Mouse (Mus musculus) E14TG2a.4 (cell line): ENCODE results near the gene Fam171a1.

Experiments
- H3K27me3 ChIP-seq: 2 replicates; pipeline ENCODE4 v1.6.1; 2014; ENCODE audit warnings: low read length, control low read depth; ENCODE audit not compliant: insufficient read depth
- H3K36me3 ChIP-seq: 2 replicates; pipeline ENCODE4 v1.6.1; 2014; ENCODE audit warnings: low read length, control low read depth; ENCODE audit not compliant: insufficient read depth
- H3K4me1 ChIP-seq: replicated peaks from 2 replicates; pipeline ENCODE4 v1.6.1; 2014; ENCODE audit warnings: low read depth, low read length, control low read depth
- H3K4me3 ChIP-seq: replicated peaks from 2 replicates; pipeline ENCODE4 v1.5.1; 2014; ENCODE audit warnings: mild to moderate bottlenecking, low read length
- H3K9me3 ChIP-seq: 2 replicates; pipeline ENCODE4 v1.6.1; 2014; ENCODE audit warnings: low read length, control low read depth
- CTCF ChIP-seq: conservative IDR thresholded peaks from 2 replicates; pipeline ENCODE4 v1.5.1; 2014; ENCODE audit warnings: low read length
- NANOG ChIP-seq: IDR thresholded peaks from 2 replicates; pipeline ENCODE4 v1.6.1; 2014; ENCODE audit warnings: borderline replicate concordance, low read length, mixed read lengths
- POU5F1 ChIP-seq: IDR thresholded peaks from 2 replicates; pipeline ENCODE4 v1.6.1; 2014; ENCODE audit warnings: low read length, borderline replicate concordance

The Fam171a1 gene

DNA sequence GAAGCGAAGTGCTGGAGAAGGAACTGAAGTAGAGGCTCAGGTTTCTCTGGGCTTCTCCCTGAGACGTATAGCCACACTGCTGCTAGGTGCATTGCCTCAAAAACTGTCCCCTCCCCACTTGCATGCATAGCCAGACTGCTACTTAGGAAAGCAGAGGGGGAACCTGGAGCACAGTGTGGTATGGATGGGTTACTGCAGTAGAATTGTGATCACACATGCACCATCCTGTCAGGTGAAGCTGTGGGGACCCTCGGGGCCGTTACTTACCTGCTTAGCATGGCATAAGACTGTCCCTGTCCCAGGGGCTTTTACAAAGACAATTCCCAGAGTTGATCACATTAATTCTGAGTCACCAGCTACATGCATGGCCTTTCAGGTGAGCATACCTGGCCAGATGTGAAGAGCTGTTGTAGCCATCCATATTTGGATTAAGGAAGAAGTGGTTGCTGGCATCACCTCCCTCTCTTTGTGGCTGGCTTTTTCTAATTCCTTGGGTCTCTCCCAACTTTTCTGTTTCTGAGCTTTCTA lies 14.4 kb downstream of the Fam171a1 start:
- no peaks in the 10 kb centered on the region for H3K36me3 ChIP-seq
- H3K4me1 ChIP-seq: no peaks in the 10 kb centered on the region
- no peaks in the 10 kb centered on the region for H3K27me3 ChIP-seq
- no peak for TF ChIP-seq POU5F1
- TF ChIP-seq CTCF: no peak
- TF ChIP-seq NANOG: no peak
- no peak overlapping the region for H3K4me3 ChIP-seq
- no peaks in the 10 kb centered on the region for H3K9me3 ChIP-seq

DNA sequence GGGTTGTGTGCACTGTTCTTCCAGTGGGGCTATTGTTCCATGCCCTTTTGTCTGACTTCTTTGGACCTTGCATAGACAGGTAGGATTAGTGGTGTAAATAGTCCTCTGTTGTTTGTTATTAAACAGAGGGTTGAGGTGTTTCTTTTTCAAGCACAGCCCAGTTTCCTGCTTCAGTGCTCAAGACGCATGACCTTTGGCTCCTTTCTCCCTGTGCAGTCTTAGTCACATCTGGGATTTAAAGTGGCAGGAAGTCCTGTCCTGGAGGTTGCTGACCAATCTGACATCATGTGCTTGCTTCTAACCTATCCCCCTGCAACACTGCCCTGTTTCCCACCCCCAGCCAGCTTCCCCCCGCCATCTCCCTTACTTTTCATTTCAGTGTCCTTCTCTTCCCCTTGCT lies 14.9 kb downstream of the Fam171a1 start:
- no peak overlapping the region for H3K4me3 ChIP-seq
- no peaks in the 10 kb centered on the region for H3K4me1 ChIP-seq
- H3K36me3 ChIP-seq: no peaks in the 10 kb centered on the region
- no peaks in the 10 kb centered on the region for H3K9me3 ChIP-seq
- no peak for TF ChIP-seq CTCF
- H3K27me3 ChIP-seq: no peaks in the 10 kb centered on the region

DNA sequence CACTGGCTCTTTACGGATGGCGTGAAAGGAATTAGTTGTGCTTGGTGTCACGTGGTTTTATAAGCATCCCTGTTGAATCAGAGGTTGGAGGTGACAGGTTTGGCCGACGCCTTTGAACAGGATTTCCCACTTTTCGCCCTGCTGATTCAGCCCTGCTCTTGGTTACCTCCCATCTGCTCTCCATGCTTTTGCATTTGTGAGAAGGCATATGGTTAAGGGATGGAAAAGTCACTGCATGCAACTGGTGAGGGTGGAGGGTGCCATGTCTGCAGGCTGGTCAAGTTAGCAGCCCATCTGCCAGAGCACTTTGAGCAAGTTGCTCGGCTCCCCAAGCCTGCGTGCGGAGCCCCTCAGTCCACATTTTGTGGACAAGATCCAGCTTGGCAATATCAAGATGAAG lies 18.4 kb downstream of the Fam171a1 start:
- Histone ChIP-seq H3K36me3 (no peaks in the 10 kb centered on the region), H3K4me1 (no peaks in the 10 kb centered on the region), H3K4me3 (no peak overlapping the region), H3K27me3 (no peaks in the 10 kb centered on the region), H3K9me3 (no peaks in the 10 kb centered on the region)
- TF ChIP-seq POU5F1 (no peak), CTCF (no peak), NANOG (no peak)

DNA sequence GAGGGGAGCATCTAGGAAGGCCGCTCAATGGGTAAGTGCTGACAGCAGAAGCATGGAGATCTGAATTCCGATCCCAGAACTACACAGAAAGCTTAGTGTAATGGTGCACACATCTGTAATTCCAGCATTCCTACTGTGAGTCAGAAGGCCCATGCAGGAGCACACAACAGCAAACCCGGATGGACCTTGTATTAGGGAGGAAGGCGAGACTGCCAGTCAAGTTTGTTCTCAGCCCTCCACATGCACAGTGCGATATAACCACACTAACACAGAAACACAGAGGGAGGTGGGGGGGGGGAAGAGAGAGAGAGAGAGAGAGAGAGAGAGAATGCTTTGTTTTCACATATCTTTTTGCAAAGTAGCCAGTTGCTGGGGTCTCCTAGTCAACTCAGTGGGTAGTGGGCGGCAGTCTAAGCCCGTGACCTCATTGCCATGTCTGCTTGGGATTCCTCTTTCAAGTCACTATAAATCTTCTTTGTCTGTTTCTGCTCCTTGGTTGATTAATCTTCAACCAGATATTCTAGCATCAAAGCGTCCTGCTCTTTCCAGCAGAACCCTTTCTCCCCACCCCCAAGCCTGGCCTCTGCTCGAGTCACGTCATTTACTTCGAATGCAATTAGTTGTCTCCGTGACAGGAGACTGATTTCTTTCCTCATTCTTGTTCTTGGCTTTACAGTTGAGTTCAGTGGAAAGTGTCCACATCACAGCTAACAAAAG lies 20.7 kb downstream of the Fam171a1 start:
- no peaks in the 10 kb centered on the region for H3K27me3 ChIP-seq
- TF ChIP-seq NANOG (no peak), POU5F1 (no peak), CTCF (no peak)
- no peaks in the 10 kb centered on the region for H3K9me3 ChIP-seq
- H3K4me3 ChIP-seq: no peak overlapping the region
- no peaks in the 10 kb centered on the region for H3K4me1 ChIP-seq
- H3K36me3 ChIP-seq: no peaks in the 10 kb centered on the region

DNA sequence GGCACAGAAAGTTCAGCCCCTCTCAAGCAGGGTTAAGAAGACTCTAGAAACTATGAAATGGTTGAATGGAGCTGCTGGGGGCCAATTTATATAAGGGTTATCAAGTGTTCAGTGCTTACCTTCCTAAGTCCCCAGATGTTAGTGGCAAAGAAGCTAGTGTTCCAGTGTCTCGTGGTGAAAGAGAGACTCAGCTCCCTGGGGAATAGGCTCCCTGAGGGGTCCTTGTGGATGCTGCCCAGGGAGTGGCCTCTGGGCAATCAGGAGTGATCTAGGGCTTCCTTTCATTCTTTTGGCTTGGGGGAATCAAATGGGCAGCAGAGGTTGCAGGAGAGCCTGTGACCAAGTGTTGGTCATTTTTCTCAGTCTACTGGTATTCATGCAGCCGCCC lies 21.3 kb downstream of the Fam171a1 start:
- no peaks in the 10 kb centered on the region for H3K4me1 ChIP-seq
- no peaks in the 10 kb centered on the region for H3K9me3 ChIP-seq
- no peaks in the 10 kb centered on the region for H3K27me3 ChIP-seq
- H3K36me3 ChIP-seq: no peaks in the 10 kb centered on the region
- no peak for TF ChIP-seq NANOG
- no peak for TF ChIP-seq POU5F1
- no peak for TF ChIP-seq CTCF
- no peak overlapping the region for H3K4me3 ChIP-seq

DNA sequence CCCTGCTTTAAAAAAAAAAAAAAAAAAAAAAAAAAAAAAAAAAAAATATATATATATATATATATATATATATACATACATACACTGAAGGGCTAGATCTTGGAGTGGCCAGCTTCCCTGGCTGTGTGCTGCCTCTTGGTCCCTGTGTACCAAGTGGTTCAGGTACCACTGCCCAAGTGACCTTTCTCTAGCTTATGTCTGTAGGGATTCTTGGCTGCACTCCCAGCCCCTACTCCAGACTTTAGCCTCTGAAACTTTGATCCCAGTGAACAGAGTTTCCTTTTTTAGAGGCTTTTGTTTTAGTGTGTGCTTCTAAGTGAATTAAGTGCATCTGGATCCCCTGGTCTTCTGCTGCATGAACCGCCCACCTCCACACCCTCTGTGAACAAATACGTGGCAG lies 24.3 kb downstream of the Fam171a1 start:
- TF ChIP-seq CTCF: no peak
- no peak for TF ChIP-seq POU5F1
- no peak for TF ChIP-seq NANOG
- Histone ChIP-seq H3K36me3 (no peaks in the 10 kb centered on the region), H3K4me1 (peaks cover 2% of the 10 kb centered on the region), H3K27me3 (no peaks in the 10 kb centered on the region), H3K4me3 (no peak overlapping the region), H3K9me3 (no peaks in the 10 kb centered on the region)

DNA sequence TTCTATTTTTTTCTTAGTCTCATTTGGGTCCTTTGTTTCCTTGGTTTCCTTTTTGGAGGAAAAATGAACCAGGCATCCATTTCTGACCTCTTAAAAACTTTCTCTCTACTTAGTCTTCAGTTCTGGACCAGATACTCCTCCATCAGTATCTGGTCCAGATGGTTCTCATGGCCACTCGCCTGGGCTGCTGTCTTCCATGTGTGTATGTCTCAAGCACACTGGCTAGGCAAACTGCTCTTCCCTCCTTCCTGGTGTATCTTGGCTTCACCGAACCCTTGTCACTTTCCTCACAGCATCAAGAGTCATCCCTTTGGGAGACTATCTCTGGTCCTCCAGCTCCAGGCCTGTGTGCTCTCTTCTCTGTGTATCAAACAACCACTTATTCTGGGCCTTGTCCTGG lies 25.0 kb downstream of the Fam171a1 start:
- H3K27me3 ChIP-seq: no peaks in the 10 kb centered on the region
- no peak overlapping the region for H3K4me3 ChIP-seq
- no peak for TF ChIP-seq POU5F1
- no peak for TF ChIP-seq CTCF
- TF ChIP-seq NANOG: no peak
- no peaks in the 10 kb centered on the region for H3K9me3 ChIP-seq
- H3K36me3 ChIP-seq: no peaks in the 10 kb centered on the region
- H3K4me1 ChIP-seq: peaks cover 7% of the 10 kb centered on the region

DNA sequence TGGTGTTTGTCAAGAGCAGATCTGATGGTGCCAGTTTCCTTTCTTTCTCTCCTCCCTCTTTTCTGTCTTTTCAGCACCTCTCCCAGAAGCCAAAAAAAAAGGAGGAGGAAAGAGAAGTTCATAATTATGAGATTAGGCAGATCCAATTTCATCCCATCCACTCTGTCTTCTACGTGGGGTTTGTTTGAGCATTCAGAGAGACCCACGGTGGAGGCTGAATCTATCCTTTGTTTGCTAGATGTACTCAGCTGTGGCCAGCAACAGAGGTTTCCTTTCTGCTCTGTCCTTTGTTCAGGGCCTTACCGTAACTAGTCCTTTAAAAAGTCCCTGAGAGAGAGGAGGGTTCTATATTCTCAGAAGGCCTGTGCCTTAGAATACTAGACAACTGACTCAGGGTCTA lies 25.6 kb downstream of the Fam171a1 start:
- Histone ChIP-seq H3K9me3 (no peaks in the 10 kb centered on the region), H3K36me3 (no peaks in the 10 kb centered on the region)
- TF ChIP-seq NANOG: no peak
- no peak for TF ChIP-seq CTCF
- TF ChIP-seq POU5F1: no peak

DNA sequence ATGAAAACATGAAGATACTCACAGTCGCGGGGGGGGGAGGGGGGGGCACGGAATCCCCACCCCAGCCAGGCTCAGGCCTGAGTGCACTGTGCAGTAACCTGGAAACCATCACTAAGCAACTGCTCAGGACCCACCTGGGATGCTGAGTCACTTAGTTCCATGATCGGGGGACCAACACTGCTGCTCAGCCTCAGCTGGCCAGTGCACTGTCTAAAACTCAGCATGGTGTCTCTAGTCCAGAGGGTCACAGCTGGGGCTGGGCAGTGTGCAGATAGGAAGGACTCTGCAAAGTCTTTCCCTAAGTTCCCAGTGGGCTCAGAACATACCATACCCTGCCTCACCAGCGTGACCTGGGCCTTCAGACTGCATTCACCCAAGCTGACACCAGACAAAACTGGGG lies 26.6 kb downstream of the Fam171a1 start:
- Histone ChIP-seq H3K27me3 (no peaks in the 10 kb centered on the region), H3K4me3 (no peak overlapping the region), H3K36me3 (no peaks in the 10 kb centered on the region), H3K9me3 (no peaks in the 10 kb centered on the region), H3K4me1 (peaks cover 7% of the 10 kb centered on the region)
- TF ChIP-seq CTCF (no peak), POU5F1 (no peak), NANOG (no peak)

More for the DNA sequence above, 25.6 kb downstream of the Fam171a1 start:
- Histone ChIP-seq H3K27me3 (no peaks in the 10 kb centered on the region), H3K4me3 (no peak overlapping the region), H3K4me1 (peaks cover 7% of the 10 kb centered on the region)
